In genomic region chr15:77830481-77831137, GRCm38 (mm10) we compare ENCODE assay signal across 11 mouse cellular contexts. TPM values are rescaled to one million over a fixed set of nuclear protein-coding genes. Genes with fewer than 3 reads are reported as not detected.
A peak's percentile ranks its signal among the peaks of the same experiment; 100 is the strongest.
DNase-seq lines count a peak whose midpoint lies in the region; ATAC-seq and TF ChIP-seq lines count a peak whose summit lies in the region.
"Had no signal": no experiment of that assay in that cellular context is flagged by ENCODE, and none has a peak within 500 bp of the region (broad histone marks: within the 10 kb centered on the region; RNA-seq: fewer than 3 reads in every experiment).

No protein-coding gene starts in this region.

- 0 out of 2 replicates have a peak overlapping the region, but pooled peaks have one; percentile 10 for H3K27ac ChIP-seq in heart, embryonic 13.5 days (replicated peaks)
- H3K27ac ChIP-seq in spleen, adult 2 months (ENCODE audit: insufficient read depth, low read length) = peak overlapping the region; percentile 85
- H3K27ac ChIP-seq in limb, embryonic 13.5 days = peak overlapping the region; percentile 6; the same call in 1 of the 2 replicates
- H3K27ac ChIP-seq in stomach, embryonic 16.5 days (ENCODE audit: low read length) = peak overlapping the region; percentile 98

- H3K27me3 ChIP-seq in heart, embryonic 13.5 days (replicated peaks) = no peaks in the 10 kb centered on the region
- H3K27me3 ChIP-seq in spleen, adult 2 months (ENCODE audit: control insufficient read depth, insufficient read depth, low read length) = no peaks in the 10 kb centered on the region
- no peaks in the 10 kb centered on the region for H3K27me3 ChIP-seq in limb, embryonic 13.5 days
- no peaks in the 10 kb centered on the region for H3K27me3 ChIP-seq in stomach, embryonic 16.5 days (ENCODE audit: control insufficient read depth, insufficient read depth, low read length)

- H3K36me3 ChIP-seq in heart, embryonic 13.5 days = peaks cover 37% of the 10 kb centered on the region
- peaks cover 9% of the 10 kb centered on the region for H3K36me3 ChIP-seq in spleen, adult 2 months (ENCODE audit: control insufficient read depth, insufficient read depth, low read length)
- 0 out of 2 replicates have a peak, but pooled peaks cover 6% of the 10 kb centered on the region for H3K36me3 ChIP-seq in limb, embryonic 13.5 days
- no peaks in the 10 kb centered on the region for H3K36me3 ChIP-seq in stomach, embryonic 16.5 days (ENCODE audit: control insufficient read depth, insufficient read depth, low read length)

- ATAC-seq in heart, embryonic 13.5 days (ENCODE audit: extremely low read depth, insufficient number of reproducible peaks, low FRiP score, low TSS enrichment) = no peak
- no peak for ATAC-seq in limb, embryonic 13.5 days (ENCODE audit: low FRiP score, low read depth)
- ATAC-seq in stomach, embryonic 16.5 days (ENCODE audit: insufficient read depth, low FRiP score) = no peak

- H3K4me2 ChIP-seq in heart, embryonic 13.5 days = no peak overlapping the region
- no peak overlapping the region for H3K4me2 ChIP-seq in limb, embryonic 13.5 days (replicated peaks)
- H3K4me2 ChIP-seq in stomach, embryonic 16.5 days (ENCODE audit: low read depth, low read length) = peak overlapping the region; percentile 19; the same call in 1 of the 2 replicates

- whole genome bisulfite sequencing in heart, embryonic 13.5 days = 83% methylated on average over 5 of the region's 5 CpGs
- WGBS in spleen, adult 2 months = 21% methylated on average over 5 of the region's 5 CpGs
- WGBS in limb, embryonic 13.5 days = 81% methylated on average over 5 of the region's 5 CpGs
- WGBS in stomach, embryonic 16.5 days = 65% methylated on average over 5 of the region's 5 CpGs

- no peak for DNase-seq in heart, postnatal 14 days
- no peak for DNase-seq in spleen, adult 2 months (ENCODE audit: low read depth in 1 of 2, low spot score in 2 of 2)
- no peak for DNase-seq in spleen, postnatal 14 days (ENCODE audit: low spot score in 2 of 2)
- no peak for DNase-seq in cerebellum, postnatal 14 days
- no peak for DNase-seq in urinary bladder, adult 2 months (ENCODE audit: low spot score)
- DNase-seq: gastrocnemius, postnatal 36 days; kidney, adult 9 months had no signal

- no peak for TF ChIP-seq CTCF in spleen, adult 2 months (IDR thresholded peaks at IDR 0.05; ENCODE audit: extremely low read depth, insufficient read depth, insufficient read length, insufficient replicate concordance)

- no peak for TF ChIP-seq POLR2A in spleen, adult 2 months (IDR thresholded peaks at IDR 0.05; ENCODE audit: low read depth, low read length)

- intact Hi-C loops in heart, postnatal 14 days (cut with DNase I) = loop anchor here (1.0 to 10.0 kb wide), 2 partner anchors 7 to 46 kb away; no protein-coding TSS in a partner anchor

- H3K9ac ChIP-seq in heart, embryonic 13.5 days = no peak overlapping the region
- H3K9ac ChIP-seq in limb, embryonic 13.5 days = no peak overlapping the region
- no peak overlapping the region for H3K9ac ChIP-seq in stomach, embryonic 16.5 days (ENCODE audit: low read length)

- no peaks in the 10 kb centered on the region for H3K9me3 ChIP-seq in heart, embryonic 13.5 days
- no peaks in the 10 kb centered on the region for H3K9me3 ChIP-seq in limb, embryonic 13.5 days
- H3K9me3 ChIP-seq in stomach, embryonic 16.5 days (replicated peaks; ENCODE audit: control insufficient read depth, low read length) = no peaks in the 10 kb centered on the region

- H3K4me3 ChIP-seq in heart, embryonic 13.5 days = no peak overlapping the region
- no peak overlapping the region for H3K4me3 ChIP-seq in spleen, adult 2 months (ENCODE audit: extremely low read depth, insufficient read depth, insufficient read length)
- no peak overlapping the region for H3K4me3 ChIP-seq in limb, embryonic 13.5 days
- no peak overlapping the region for H3K4me3 ChIP-seq in stomach, embryonic 16.5 days (replicated peaks; ENCODE audit: low read length)
- H3K4me3 ChIP-seq: erythroblast, embryonic 14.5 days had no signal

- peaks cover 91% of the 10 kb centered on the region for H3K4me1 ChIP-seq in heart, embryonic 13.5 days
- H3K4me1 ChIP-seq in spleen, adult 2 months (ENCODE audit: control insufficient read depth, insufficient read depth, insufficient read length) = peaks cover 61% of the 10 kb centered on the region
- peaks cover 32% of the 10 kb centered on the region for H3K4me1 ChIP-seq in limb, embryonic 13.5 days
- H3K4me1 ChIP-seq in stomach, embryonic 16.5 days (ENCODE audit: control insufficient read depth, insufficient read depth, low read length) = peaks cover 74% of the 10 kb centered on the region

RNA-seq across cellular contexts. Expression of gene Myh9, which starts 11.4 kb away (rescaled TPM):
- 24.8 and 25.0 TPM in 2 replicates for polyA plus RNA-seq in heart, embryonic 13.5 days (2015; fragmentation: Nextera tagmentation; extraction: Ambion mirVana)
- total RNA-seq in heart, postnatal 14 days (2021) = 100 to 1,000 TPM; 140 to 172 TPM
- 138 and 142 TPM in 2 replicates for polyA plus RNA-seq in spleen, adult 2 months (2012; rRNA removed)
- 34.1 and 38.1 TPM in 2 replicates for polyA plus RNA-seq in limb, embryonic 13.5 days (2015; fragmentation: Nextera tagmentation; extraction: Ambion mirVana)
- polyA plus RNA-seq in stomach, embryonic 16.5 days (2015; fragmentation: Nextera tagmentation; extraction: Ambion mirVana) = 54.5 and 63.5 TPM in 2 replicates
- polyA plus RNA-seq in urinary bladder, adult 2 months (2012; rRNA removed) = 95.0 and 151 TPM in 2 replicates

Comparison
In these comparisons a context has a peak if more than half of its experiments do, and no peak if none do; other contexts are left out.
1. H3K27ac ChIP-seq: peak in every context shown above with its lines; median percentile 98 in stomach, embryonic 16.5 days; 85 in spleen, adult 2 months; 10 in heart, embryonic 13.5 days; 6 in limb, embryonic 13.5 days.